Mouse (Mus musculus): ENCODE data around the gene Olfr1184. TPM values are rescaled to one million over a fixed set of nuclear protein-coding genes. Genes with fewer than 3 reads are reported as not detected.
"Not testable (repeated sequence)": the region's sequence is repeated elsewhere in the genome, so short reads cannot be mapped to it uniquely, and the experiment has no call there.

The Olfr1184 gene
- polyA plus RNA-seq (2015; fragmentation: Nextera tagmentation; extraction: Ambion mirVana), result not detected in 2 replicates

GRCm38 (mm10) chr2:88483298-88483697 is at the start of gene Olfr1184:
Gene Olfr1184, plus strand, starts transcription at chr2:88483598.
- Histone ChIP-seq H3K9me3 (no peaks in the 10 kb centered on the region), H3K27me3 (no peaks in the 10 kb centered on the region), H3K4me2 (no peak within 1 kb of the TSS), H3K4me1 (no peaks in the 10 kb centered on the region), H3K4me3 (no peak within 1 kb of the TSS), H3K9ac (no peak within 1 kb of the TSS), H3K36me3 (no peaks in the 10 kb centered on the region), H3K27ac (no peak within 1 kb of the TSS)
- 82% methylated on average over 2 of the region's 2 CpGs for WGBS
- ATAC-seq (ENCODE audit: borderline replicate concordance, extremely low read depth, low FRiP score, low TSS enrichment), result no peak

- Histone ChIP-seq H3K4me2 (no peak within 1 kb of the TSS), H3K36me3 (no peaks in the 10 kb centered on the region), H3K27ac (no peak within 1 kb of the TSS), H3K9me3 (no peaks in the 10 kb centered on the region), H3K27me3 (no peaks in the 10 kb centered on the region), H3K9ac (no peak within 1 kb of the TSS), H3K4me1 (no peaks in the 10 kb centered on the region), H3K4me3 (no peak within 1 kb of the TSS)
- 80% methylated on average over 1 of the region's 1 CpGs for WGBS
- ATAC-seq (ENCODE audit: borderline replicate concordance, extremely low read depth, low FRiP score, low TSS enrichment), result no peak
These were observed 34.4 kb upstream of the Olfr1184 start, which contains the start of gene Gm13757 for GRCm38 (mm10) chr2:88449031-88449430. Gene Gm13757, minus strand, starts transcription at chr2:88449131.

GRCm38 (mm10) chr2:88454567-88454966 is 28.8 kb upstream of the Olfr1184 start, which contains the start of gene Olfr1183:
Gene Olfr1183, plus strand, starts transcription at chr2:88454867.
- H3K27ac ChIP-seq; H3K4me3 ChIP-seq; H3K4me1 ChIP-seq; H3K27me3 ChIP-seq; H3K9ac ChIP-seq; ATAC-seq (ENCODE audit: borderline replicate concordance, extremely low read depth, low FRiP score, low TSS enrichment); H3K9me3 ChIP-seq; H3K4me2 ChIP-seq; H3K36me3 ChIP-seq: not testable (repeated sequence)
- WGBS, result 83% methylated on average over 1 of the region's 1 CpGs

- 75% methylated on average over 2 of the region's 2 CpGs for whole genome bisulfite sequencing
These were observed 9.6 kb downstream of the Olfr1184 start, which contains the start of gene Olfr1185-ps1 for GRCm38 (mm10) chr2:88493020-88493419. Gene Olfr1185-ps1, plus strand, starts transcription at chr2:88493320.

GRCm38 (mm10) chr2:88518251-88518650 is 34.9 kb downstream of the Olfr1184 start, which contains the start of gene Olfr1186:
Gene Olfr1186, plus strand, starts transcription at chr2:88518551.
- no peak for ATAC-seq (ENCODE audit: borderline replicate concordance, extremely low read depth, low FRiP score, low TSS enrichment)
- no peak within 1 kb of the TSS for H3K27ac ChIP-seq
- H3K9ac ChIP-seq, result no peak within 1 kb of the TSS
- WGBS, result 83% methylated on average over 2 of the region's 2 CpGs
- no peaks in the 10 kb centered on the region for H3K9me3 ChIP-seq
- no peak within 1 kb of the TSS for H3K4me2 ChIP-seq
- H3K4me1 ChIP-seq, result no peaks in the 10 kb centered on the region
- no peak within 1 kb of the TSS for H3K4me3 ChIP-seq
- H3K27me3 ChIP-seq, result no peaks in the 10 kb centered on the region
- no peaks in the 10 kb centered on the region for H3K36me3 ChIP-seq

More at GRCm38 (mm10) chr2:88493020-88493419, 9.6 kb downstream of the Olfr1184 start, which contains the start of gene Olfr1185-ps1:
- ATAC-seq (ENCODE audit: borderline replicate concordance, extremely low read depth, low FRiP score, low TSS enrichment), result no peak
- Histone ChIP-seq H3K36me3 (no peaks in the 10 kb centered on the region), H3K9ac (no peak within 1 kb of the TSS), H3K27ac (no peak within 1 kb of the TSS), H3K4me2 (no peak within 1 kb of the TSS), H3K27me3 (no peaks in the 10 kb centered on the region), H3K4me1 (no peaks in the 10 kb centered on the region), H3K9me3 (no peaks in the 10 kb centered on the region), H3K4me3 (no peak within 1 kb of the TSS)

GRCm38 (mm10) chr2:88525720-88526119 is 42.3 kb downstream of the Olfr1184 start:
- WGBS, result 61% methylated on average over 3 of the region's 3 CpGs
- H3K9me3 ChIP-seq, result no peaks in the 10 kb centered on the region
- no peak for ATAC-seq (ENCODE audit: borderline replicate concordance, extremely low read depth, low FRiP score, low TSS enrichment)
- H3K4me1 ChIP-seq, result no peaks in the 10 kb centered on the region
- no peak overlapping the region for H3K27ac ChIP-seq
- no peaks in the 10 kb centered on the region for H3K27me3 ChIP-seq
- H3K4me3 ChIP-seq, result no peak overlapping the region
- H3K36me3 ChIP-seq, result no peaks in the 10 kb centered on the region
- no peak overlapping the region for H3K4me2 ChIP-seq
- H3K9ac ChIP-seq, result no peak overlapping the region

Other genes starting within 250 kb of the Olfr1184 start
- not detected in 2 replicates for gene Olfr1173, start 203.7 kb upstream of the Olfr1184 start, polyA plus RNA-seq (2015; fragmentation: Nextera tagmentation; extraction: Ambion mirVana)
- not detected in 2 replicates for gene Olfr1174-ps, start 168.5 kb upstream of the Olfr1184 start, polyA plus RNA-seq (2015; fragmentation: Nextera tagmentation; extraction: Ambion mirVana)
- gene Olfr1175-ps, start 156.4 kb upstream of the Olfr1184 start, polyA plus RNA-seq (2015; fragmentation: Nextera tagmentation; extraction: Ambion mirVana), result not detected in 2 replicates
- gene Olfr1176, start 146.9 kb upstream of the Olfr1184 start, polyA plus RNA-seq (2015; fragmentation: Nextera tagmentation; extraction: Ambion mirVana), result not detected in 2 replicates
- gene Olfr1177-ps, start 137.1 kb upstream of the Olfr1184 start, polyA plus RNA-seq (2015; fragmentation: Nextera tagmentation; extraction: Ambion mirVana), result not detected in 2 replicates
- not detected in 2 replicates for gene Olfr1178, start 96.5 kb upstream of the Olfr1184 start, polyA plus RNA-seq (2015; fragmentation: Nextera tagmentation; extraction: Ambion mirVana)
- gene Olfr1179, start 77.1 kb upstream of the Olfr1184 start, polyA plus RNA-seq (2015; fragmentation: Nextera tagmentation; extraction: Ambion mirVana), result not detected in 2 replicates
- gene Olfr1180, start 64.4 kb upstream of the Olfr1184 start, polyA plus RNA-seq (2015; fragmentation: Nextera tagmentation; extraction: Ambion mirVana), result not detected in 2 replicates
- not detected in 2 replicates for gene Olfr1181, start 57.4 kb upstream of the Olfr1184 start, polyA plus RNA-seq (2015; fragmentation: Nextera tagmentation; extraction: Ambion mirVana)
- gene Gm13757, start 34.5 kb upstream of the Olfr1184 start, polyA plus RNA-seq (2015; fragmentation: Nextera tagmentation; extraction: Ambion mirVana), result not detected in 2 replicates
- gene Olfr1183, start 28.7 kb upstream of the Olfr1184 start, polyA plus RNA-seq (2015; fragmentation: Nextera tagmentation; extraction: Ambion mirVana), result not detected in 2 replicates
- not detected in 2 replicates for gene Olfr1185-ps1, start 9.7 kb downstream of the Olfr1184 start, polyA plus RNA-seq (2015; fragmentation: Nextera tagmentation; extraction: Ambion mirVana)
- not detected in 2 replicates for gene Olfr1186, start 35.0 kb downstream of the Olfr1184 start, polyA plus RNA-seq (2015; fragmentation: Nextera tagmentation; extraction: Ambion mirVana)
- gene Olfr1188, start 73.3 kb downstream of the Olfr1184 start, polyA plus RNA-seq (2015; fragmentation: Nextera tagmentation; extraction: Ambion mirVana), result not detected in 2 replicates
- gene Olfr1189, start 102.9 kb downstream of the Olfr1184 start, polyA plus RNA-seq (2015; fragmentation: Nextera tagmentation; extraction: Ambion mirVana), result not detected in 2 replicates
- not detected in 2 replicates for gene Olfr1191-ps1, start 156.9 kb downstream of the Olfr1184 start, polyA plus RNA-seq (2015; fragmentation: Nextera tagmentation; extraction: Ambion mirVana)
- gene Olfr1192-ps1, start 164.9 kb downstream of the Olfr1184 start, polyA plus RNA-seq (2015; fragmentation: Nextera tagmentation; extraction: Ambion mirVana), result not detected in 2 replicates
- not detected in 2 replicates for gene Olfr1193, start 192.0 kb downstream of the Olfr1184 start, polyA plus RNA-seq (2015; fragmentation: Nextera tagmentation; extraction: Ambion mirVana)
- not detected in 2 replicates for gene Olfr1195, start 205.6 kb downstream of the Olfr1184 start, polyA plus RNA-seq (2015; fragmentation: Nextera tagmentation; extraction: Ambion mirVana)
- gene Olfr1196, start 221.0 kb downstream of the Olfr1184 start, polyA plus RNA-seq (2015; fragmentation: Nextera tagmentation; extraction: Ambion mirVana), result not detected in 2 replicates
- gene Olfr1197, start 248.8 kb downstream of the Olfr1184 start, polyA plus RNA-seq (2015; fragmentation: Nextera tagmentation; extraction: Ambion mirVana), result not detected in 2 replicates